Mouse (Mus musculus) thymus, postnatal 36 days (tissue): Measurements from ENCODE around the gene Olfr1191-ps1.
"Not testable (repeated sequence)": the region's sequence is repeated elsewhere in the genome, so short reads cannot be mapped to it uniquely, and the experiment has no call there.

ENCODE experiments used
- DNase-seq, 2 experiments: peaks; one replicate each; pipeline ENCODE4 v3.0.0; 2022; ENCODE audit warnings: mixed read lengths in 2 of 2

Gene Olfr1191-ps1

DNA sequence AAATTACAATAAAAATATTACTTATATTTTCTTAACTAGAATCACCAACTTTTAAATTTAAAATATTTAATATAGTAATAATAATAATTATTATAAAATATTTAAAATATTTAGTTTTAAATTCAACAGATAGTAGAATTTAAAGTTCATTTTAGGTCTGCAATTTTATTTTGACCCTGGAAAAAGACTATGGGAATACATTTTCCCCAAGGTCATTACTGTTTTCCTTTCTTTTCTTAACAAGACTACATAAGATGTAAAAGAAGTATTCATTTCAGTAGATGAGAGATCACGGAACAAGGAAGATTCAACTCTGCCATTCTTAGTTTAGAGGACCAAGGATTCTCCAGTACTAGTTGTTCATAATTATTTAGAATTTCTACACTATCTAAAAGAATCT lies at the start of gene Olfr1191-ps1:
Olfr1191-ps1 (plus strand) TSS at position 301 of the 400 bp plus-strand sequence.
- DNase-seq: not testable (repeated sequence)

DNA sequence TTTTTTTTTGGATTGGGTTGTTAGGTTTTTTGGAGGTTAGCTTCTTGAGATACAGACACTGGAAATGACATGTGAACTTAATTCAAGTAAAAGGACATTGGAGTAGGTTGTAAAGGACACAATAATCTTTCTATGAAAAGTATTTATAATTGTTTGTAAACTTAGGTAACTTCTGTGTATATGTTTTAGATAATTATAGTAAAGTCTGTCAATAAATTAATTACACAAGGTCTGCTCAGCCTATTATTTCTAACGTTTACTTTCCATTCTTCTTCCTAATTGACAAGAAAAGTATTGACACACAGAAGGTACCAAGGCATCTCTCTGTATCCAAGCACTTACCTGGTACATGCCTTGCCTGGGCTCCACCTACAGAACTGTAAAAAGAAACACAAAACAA lies 7.9 kb downstream of the Olfr1191-ps1 start, which contains the start of gene Olfr1192-ps1:
Olfr1192-ps1 (plus strand) TSS at position 301 of the 400 bp plus-strand sequence.
- DNase-seq: no peak

DNA sequence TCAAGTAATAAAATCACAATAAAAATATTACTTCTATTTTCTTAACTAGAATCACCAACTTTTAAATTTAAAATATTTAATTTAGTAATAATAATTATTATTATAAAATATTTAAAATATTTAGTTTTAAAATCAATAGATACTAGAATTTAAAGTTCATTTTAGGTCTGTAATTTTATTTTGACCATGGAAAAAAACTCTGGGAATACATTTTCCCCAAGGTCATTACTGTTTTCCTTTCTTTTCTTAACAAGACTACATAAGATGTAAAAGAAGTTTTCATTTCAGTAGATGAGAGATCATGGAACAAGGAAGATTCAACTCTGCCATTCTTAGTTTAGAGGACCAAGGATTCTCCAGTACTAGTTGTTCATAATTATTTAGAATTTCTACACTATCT lies 35.0 kb downstream of the Olfr1191-ps1 start, which contains the start of gene Olfr1193:
Olfr1193 (plus strand) TSS at position 301 of the 400 bp plus-strand sequence.
- DNase-seq: not testable (repeated sequence)

DNA sequence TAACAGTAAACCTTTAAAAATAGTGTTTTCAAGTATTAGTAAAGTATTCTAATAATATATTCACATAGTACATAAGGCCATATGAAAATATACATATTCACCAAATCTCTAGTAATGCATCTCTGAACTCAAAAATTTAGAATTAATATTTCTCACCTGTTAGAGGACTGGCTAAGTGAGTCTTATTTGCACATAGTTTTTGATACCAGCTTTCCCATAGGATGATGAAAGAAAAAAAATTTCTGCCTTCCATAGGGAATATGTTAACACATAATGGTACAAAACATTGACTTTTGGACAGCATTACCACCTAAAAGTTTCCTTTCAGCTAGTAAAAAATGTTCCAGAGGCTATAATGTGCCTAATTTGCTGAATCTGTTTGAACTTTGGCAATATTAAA lies 48.7 kb downstream of the Olfr1191-ps1 start, which contains the start of gene Olfr1195:
Olfr1195 (minus strand) TSS at position 101 of the 400 bp plus-strand sequence.
- no peak for DNase-seq
